Mouse (Mus musculus): ENCODE measurements at regions not wholly inside any gene's neighbourhood (a gene's known extent, or its start where the extent isn't known, plus 50 kb on each side); places are given as distances from the start of the nearest gene placed in this dataset.

GRCm38 (mm10) chr6:120614526-120614925, 51.6 kb upstream of the Cecr2 start:
- DNase-seq (ENCODE audit: low spot score in 2 of 2): no peak

- no peak for DNase-seq (ENCODE audit: low spot score in 2 of 2)
Measured at GRCm38 (mm10) chr6:120612346-120612745, 53.8 kb upstream of the Cecr2 start.

GRCm38 (mm10) chr6:120609858-120610257, 56.3 kb upstream of the Cecr2 start:
- DNase-seq (ENCODE audit: low spot score in 2 of 2): no peak

- no peak for DNase-seq (ENCODE audit: low spot score in 2 of 2)
Measured at GRCm38 (mm10) chr6:120605471-120605870, 60.7 kb upstream of the Cecr2 start.

GRCm38 (mm10) chr6:120604020-120604958, 61.9 kb upstream of the Cecr2 start:
- no peak for DNase-seq (ENCODE audit: low spot score in 2 of 2)

GRCm38 (mm10) chr6:120603454-120603853, 62.7 kb upstream of the Cecr2 start:
- DNase-seq (ENCODE audit: low spot score in 2 of 2): no peak

GRCm38 (mm10) chr6:120600376-120600775, 65.8 kb upstream of the Cecr2 start:
- no peak for DNase-seq (ENCODE audit: low spot score in 2 of 2)

- no peak for DNase-seq (ENCODE audit: low spot score in 2 of 2)
Measured at GRCm38 (mm10) chr6:120598471-120598870, 67.4 kb upstream of the Hdhd5 start.

- no peak for DNase-seq (ENCODE audit: low spot score in 2 of 2)
Measured at GRCm38 (mm10) chr6:120597887-120598286, 66.8 kb upstream of the Hdhd5 start.

- DNase-seq (ENCODE audit: low spot score in 2 of 2): no peak
Measured at GRCm38 (mm10) chr6:120596717-120597116, 65.6 kb upstream of the Hdhd5 start.

GRCm38 (mm10) chr6:120594463-120594862, 63.3 kb upstream of the Hdhd5 start:
- DNase-seq (ENCODE audit: low spot score in 2 of 2): no peak

GRCm38 (mm10) chr6:120592705-120593104, 61.6 kb upstream of the Hdhd5 start:
- no peak for DNase-seq (ENCODE audit: low spot score in 2 of 2)

- DNase-seq (ENCODE audit: low spot score in 2 of 2): peak; percentile 60 to 69
Measured at GRCm38 (mm10) chr6:120592031-120592681, 61.0 kb upstream of the Hdhd5 start.

GRCm38 (mm10) chr6:120590191-120590590, 59.1 kb upstream of the Hdhd5 start:
- peak; percentile 53 to 79 for DNase-seq (ENCODE audit: low spot score in 2 of 2)

- no peak for DNase-seq (ENCODE audit: low spot score in 2 of 2)
Measured at GRCm38 (mm10) chr6:120588701-120589659, 57.9 kb upstream of the Hdhd5 start.

- no peak for DNase-seq (ENCODE audit: low spot score in 2 of 2)
Measured at GRCm38 (mm10) chr6:120585941-120586280, 54.8 kb upstream of the Hdhd5 start.

- no peak for DNase-seq (ENCODE audit: low spot score in 2 of 2)
Measured at GRCm38 (mm10) chr6:120585118-120585940, 54.2 kb upstream of the Hdhd5 start.

GRCm38 (mm10) chr6:120581748-120582147, 50.6 kb upstream of the Hdhd5 start:
- no peak for DNase-seq (ENCODE audit: low spot score in 2 of 2)

Data from gastrocnemius, adult 8-10 months (tissue).